Mouse (Mus musculus) liver, adult (tissue): ENCODE measurements around the gene Lcn5.
"Not testable (repeated sequence)": the region's sequence is repeated elsewhere in the genome, so short reads cannot be mapped to it uniquely, and the experiment has no call there.

Experiments
- GATA4 ChIP-seq: IDR thresholded peaks from 2 replicates; pipeline ENCODE4 v1.6.1; 2014; ENCODE audit warnings: mild to moderate bottlenecking, low read length; ENCODE audit not compliant: insufficient replicate concordance

The Lcn5 gene

DNA sequence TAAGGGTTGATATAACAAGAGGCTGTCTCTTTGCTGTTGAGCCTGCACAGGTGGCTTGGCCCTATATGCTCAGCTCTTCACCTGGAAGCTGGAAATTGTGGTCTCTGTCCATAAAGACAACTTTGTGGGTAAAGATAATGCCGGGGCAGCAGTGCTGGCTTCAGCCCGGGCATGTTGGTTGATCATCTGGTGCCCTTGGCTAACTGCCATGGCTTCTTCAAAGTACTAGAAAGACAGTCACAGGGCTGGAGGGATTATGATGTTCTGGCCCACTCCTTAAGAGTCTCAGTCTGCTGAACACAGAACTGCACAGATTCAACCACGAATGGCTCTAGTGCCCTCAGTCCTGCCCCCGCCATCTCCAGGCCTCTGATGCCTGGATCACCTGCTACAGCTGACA is 506 bp upstream of the Lcn5 start:
- TF ChIP-seq GATA4 = no peak

DNA sequence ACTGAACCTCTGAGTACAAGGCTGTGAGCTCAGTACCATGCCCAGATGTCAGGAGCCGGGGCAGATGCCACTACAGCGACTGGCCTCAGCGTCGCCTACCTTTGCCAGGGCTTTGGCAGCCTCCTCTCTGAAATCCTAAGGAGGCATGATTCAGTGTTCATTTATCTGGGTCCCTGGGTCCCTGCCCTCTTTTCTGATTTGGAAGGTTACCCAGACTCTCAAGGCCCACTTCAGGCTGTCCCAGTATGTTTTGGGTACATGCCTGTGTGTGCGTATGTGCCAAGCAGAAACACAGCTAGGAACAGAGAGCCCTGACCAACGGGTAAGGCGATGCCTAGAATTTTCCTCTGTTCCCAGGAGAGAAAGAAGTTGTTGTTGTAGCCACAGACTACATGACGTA is 2.5 kb downstream of the Lcn5 start:
- TF ChIP-seq GATA4 = no peak

DNA sequence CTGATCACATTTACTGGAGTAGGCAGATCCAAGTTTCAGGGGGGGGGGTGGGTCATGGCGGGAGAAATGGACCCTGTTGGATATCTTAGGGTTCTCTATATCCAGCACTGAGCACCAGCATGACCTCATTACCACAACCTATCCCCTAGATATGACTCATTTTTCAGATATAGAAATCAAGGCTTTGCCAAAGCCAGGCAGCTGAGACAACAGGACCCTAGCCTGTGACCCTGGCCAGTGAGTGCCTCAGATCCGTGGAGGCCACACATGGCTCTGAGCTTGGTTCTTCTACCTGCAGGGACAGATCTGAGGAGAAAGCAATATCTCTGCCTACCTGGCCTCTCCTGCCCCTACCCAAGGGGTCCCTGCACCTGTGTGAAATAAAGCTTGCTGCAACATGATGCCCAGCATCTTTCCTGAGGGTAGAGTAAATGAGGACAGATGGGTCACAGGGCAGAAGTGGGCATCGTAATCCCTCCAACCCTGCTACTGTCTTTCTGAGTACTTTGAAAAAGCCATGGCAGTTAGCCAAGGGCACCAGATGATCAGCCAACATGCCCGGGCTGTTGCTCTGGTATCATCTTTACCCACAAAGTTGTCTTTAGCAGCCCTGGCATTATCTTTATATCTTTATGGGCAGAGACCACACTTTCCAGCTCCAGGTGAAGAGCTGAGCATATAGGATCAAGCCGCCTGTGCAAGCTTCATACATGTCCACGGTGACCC is 3.7 kb downstream of the Lcn5 start:
- no peak for TF ChIP-seq GATA4

DNA sequence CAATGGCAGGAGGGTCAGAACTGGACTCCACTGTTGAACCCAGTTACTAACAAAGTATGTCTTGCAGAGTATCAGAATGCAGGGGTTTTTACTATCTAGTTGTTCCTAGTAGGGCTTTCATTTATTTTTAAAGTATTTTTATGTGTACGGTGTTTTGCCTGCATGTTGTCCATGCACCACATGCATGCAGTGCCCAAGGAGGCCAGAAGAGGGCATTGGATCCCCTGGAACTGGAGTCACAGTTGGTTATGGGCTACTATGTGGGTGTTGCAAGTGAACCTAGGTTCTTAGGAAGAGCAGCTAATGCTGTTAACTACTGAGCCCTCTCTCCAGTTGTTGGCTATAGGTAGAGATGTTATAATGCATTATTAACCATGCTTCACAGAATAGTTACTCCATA is 5.8 kb downstream of the Lcn5 start:
- TF ChIP-seq GATA4 = no peak

DNA sequence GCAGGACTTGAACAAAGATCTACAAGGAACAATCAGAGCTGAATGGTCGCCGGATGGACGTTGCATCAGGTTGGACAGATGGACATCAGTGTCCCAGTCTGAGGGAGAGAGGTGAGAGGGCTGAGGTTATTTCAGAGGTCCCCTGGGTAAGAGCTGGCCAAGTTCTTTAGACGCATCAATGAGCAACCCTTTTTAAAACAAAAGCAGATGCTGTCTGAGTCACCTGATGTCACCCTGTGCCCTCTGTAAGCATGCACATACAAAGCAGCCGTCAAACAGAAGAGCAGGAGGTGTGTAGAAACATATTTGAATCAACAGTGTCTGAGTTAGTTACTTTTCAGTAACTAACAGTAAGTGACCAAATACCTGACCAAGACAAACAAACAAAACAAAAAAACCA is 6.4 kb downstream of the Lcn5 start:
- no peak for TF ChIP-seq GATA4

DNA sequence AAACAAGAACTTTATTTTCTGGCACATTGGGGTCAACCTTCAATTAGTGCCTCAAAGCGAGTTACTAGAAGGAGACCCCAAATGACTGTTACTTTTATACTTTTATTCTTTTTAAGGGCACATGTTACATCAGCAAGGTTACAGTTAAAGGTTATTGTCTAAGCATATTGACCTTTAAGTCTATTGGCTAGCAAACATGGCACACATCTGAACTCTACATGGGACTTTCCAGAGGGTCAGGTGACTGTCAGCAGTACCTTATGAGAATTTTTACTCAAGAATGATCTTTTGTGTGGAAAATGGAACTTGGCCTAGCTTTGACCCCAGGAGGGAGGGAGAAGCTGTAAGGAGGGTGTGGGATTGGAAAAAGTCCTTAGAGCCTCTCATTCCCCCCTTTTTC is 8.8 kb downstream of the Lcn5 start:
- TF ChIP-seq GATA4 = no peak

DNA sequence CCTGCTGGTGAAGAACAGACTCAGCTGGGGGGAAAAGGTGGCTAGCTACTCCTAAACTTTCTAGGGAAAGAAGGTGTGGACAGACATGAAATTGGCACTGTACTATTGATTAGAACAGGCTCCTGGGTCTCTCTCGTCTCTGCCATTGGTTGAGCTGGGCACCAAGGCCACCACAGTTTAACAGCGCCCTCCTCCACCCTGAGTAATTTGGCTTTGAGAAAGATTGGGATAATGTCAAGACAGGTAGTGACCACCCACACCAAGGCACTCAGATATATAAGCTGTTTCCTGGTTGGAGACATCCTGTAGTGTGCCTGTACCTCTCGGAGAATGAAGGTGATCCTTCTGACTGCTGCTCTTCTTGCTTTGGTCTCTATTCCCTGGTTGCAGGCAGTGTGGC is 18.7 kb downstream of the Lcn5 start, which contains the start of gene Lcn6:
TSS of gene Lcn6 (plus strand) at position 301 of the 400 bp plus-strand sequence.
- no peak for TF ChIP-seq GATA4

DNA sequence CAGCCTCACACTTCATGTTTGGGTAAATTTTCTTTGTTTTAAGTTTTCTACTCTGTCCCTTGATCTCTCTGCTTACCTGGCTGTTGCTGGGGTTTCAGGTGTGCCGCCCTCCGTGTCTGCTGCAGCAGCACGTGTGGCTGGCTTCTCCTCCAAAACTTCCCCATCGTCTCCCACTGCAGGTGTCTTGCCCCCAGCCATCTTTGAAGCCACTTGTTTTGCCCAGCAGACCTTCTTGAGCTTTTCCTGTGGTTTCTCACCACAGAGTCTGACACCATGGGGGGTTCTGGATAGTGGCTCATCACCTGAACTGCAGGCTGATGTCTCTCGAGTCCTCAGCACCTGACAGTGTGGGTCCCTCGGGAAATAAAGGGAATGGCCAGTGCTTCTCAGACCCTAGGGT is 21.8 kb downstream of the Lcn5 start:
- TF ChIP-seq GATA4 = no peak

DNA sequence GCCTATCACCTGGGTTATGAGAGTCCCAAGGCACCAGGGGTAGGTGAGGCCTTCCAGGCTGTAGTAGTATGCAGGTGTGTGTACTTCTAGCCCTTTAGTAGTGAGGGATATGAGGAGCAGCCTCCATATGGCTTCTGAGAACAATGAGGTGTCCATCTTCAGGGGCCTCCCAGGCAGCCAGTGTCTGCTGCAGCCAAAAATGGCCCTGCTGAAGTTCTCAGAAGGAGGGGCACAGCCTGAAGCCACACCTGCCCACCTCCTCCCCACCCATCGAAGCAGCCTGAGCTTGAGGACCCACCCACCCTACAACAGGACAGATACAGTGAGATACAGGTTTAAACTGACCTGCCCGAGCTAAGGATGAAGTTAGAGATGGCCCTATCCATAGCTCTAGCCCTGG is 24.7 kb downstream of the Lcn5 start, which contains the start of gene Lcn10:
TSS of gene Lcn10 (plus strand) at position 301 of the 400 bp plus-strand sequence.
- TF ChIP-seq GATA4 = no peak

DNA sequence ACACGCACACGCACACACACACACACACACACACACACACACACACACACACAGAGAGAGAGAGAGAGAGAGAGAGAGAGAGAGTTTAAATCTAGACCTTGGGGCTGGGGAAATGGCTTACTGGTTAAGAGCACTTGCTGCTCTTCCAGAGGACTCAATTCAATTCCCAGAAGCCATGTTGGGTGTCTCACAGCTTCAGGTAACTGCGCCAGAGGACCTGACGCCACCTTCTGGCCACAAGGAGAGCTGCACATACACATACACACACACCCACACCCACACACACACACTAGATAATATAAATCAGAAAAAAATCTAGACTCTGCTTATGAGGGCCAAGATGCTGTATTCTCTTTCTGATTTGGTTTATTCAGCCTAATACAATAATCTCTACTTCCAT is 29.2 kb downstream of the Lcn5 start:
- no peak for TF ChIP-seq GATA4

DNA sequence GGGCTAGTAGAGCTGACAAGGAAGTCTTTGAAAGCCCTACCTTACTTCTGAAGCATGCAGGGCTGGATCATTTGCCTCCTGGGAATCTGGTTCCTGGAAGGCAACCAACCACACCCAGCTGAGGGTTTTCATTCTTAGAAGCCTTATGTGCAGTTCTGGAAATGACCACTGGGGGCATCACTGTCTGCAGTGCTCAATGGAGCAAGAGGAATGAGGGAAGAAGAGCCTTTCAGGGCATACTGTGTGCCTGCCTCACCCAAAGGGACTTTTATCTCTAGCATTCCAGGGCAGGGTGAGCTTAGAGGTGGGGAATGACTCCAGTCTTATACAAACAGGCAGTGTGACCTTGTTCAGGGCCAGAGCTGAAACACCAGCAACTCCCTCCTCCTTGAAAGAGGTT is 36.9 kb downstream of the Lcn5 start:
- no peak for TF ChIP-seq GATA4

DNA sequence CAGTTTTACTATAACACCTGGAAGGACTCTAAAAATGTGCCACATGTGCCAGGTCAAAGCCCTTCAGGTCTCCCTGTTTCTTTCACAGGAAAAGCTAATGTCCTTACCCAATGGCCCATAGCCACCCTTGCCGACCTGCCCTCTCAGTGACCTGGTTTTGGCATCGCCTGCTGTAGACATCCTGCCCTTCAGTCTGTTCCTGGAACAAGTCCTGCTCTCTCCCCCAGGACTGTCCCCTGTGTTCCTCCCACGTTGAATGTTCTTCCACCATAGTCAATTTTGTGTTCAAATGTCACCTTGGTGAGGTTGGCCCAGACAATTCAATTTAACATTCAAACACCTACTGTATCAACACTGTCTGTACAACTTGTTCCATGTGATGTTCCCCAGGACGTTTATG is 39.2 kb downstream of the Lcn5 start:
- TF ChIP-seq GATA4 = no peak

DNA sequence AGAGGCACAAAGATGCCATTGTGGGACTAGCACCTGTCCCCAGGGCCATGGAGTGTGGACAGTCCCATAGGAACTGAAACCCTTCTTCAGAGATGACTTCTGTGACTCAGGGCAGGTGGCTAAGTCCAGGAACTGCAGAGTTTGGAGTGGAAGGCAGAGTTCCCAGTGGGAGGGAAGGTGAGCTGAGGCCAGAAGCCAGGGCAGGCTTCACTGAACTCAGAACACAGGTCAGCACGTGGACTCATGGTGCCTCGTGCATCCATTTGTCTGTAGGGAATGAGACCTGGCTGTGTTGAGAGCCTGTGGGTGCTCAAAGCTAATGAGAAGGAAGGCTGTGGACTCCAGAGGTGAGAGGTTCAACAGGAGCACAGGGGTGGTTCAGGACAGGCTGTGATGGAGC is 40.9 kb downstream of the Lcn5 start:
- no peak for TF ChIP-seq GATA4

DNA sequence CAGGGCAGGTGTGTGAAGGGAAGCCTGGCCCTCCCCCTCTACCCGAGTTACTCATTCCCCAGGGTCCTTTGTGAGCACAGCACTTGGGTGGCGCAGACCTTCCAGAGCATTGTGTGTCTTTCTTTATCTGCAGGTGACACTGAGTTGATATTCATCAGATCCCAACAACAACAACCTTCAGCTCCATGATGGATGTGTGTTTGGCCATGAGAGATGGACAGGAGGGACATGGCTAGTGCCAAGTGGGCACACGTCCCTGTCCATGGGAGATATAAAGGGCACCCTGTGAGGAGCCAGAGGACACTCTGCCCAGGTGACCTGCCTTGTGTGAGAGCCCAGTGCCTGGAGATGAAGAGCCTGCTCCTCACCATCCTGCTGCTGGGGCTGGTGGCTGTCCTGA is 42.0 kb downstream of the Lcn5 start, which contains the start of gene Obp2a:
TSS of gene Obp2a (plus strand) at position 301 of the 400 bp plus-strand sequence.
- not testable (repeated sequence) for TF ChIP-seq GATA4

DNA sequence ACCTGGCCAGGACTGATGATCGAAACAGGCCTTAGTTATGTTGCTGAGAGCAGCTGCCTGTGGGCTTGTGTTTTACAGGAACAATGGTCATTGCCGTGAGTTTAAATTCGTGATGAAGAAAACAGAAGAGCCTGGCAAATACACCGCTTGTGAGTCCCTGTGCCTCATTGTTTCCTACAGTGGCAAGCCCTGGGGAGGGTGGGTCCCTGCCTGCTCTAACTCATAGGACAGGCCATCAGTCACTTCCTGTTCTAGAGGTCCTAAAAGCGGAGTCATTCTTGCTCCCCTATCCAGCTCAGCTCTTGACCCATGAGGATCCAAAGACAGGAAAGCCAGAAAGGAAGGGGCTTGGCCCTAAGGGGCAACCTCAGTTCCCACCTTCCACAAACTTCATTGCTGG is 43.2 kb downstream of the Lcn5 start:
- TF ChIP-seq GATA4 = no peak

DNA sequence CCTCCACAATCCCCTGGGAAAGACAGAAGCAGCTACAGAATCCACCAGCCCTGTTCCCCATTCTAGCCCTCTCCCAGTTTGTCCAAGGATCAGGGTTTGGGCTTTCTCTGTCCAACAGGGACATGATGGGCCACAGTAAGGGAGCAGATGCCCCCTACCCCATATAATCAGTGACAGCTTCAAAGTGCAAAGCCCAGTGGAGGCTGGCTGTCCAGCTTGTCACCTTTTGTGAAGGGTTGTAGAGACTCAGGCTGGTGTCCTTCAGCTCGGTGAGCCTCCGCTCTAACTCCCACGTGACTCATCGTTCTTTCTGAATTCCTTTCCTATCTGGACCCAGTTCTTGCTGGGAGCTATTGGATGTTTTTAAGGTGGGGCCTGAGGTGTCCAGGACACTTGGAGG is 46.0 kb downstream of the Lcn5 start:
- TF ChIP-seq GATA4 = no peak
